Mouse (Mus musculus) myocyte (in vitro differentiated cells): ENCODE results near the gene Tnfrsf14. TPM values are rescaled to one million over a fixed set of nuclear protein-coding genes. Genes with fewer than 3 reads are reported as not detected.

Experiments
- H3K27me3 ChIP-seq: one replicate; pipeline ENCODE4 v1.6.1; 2011; ENCODE audit not compliant: control insufficient read depth, insufficient read depth, insufficient read length
- H3K36me3 ChIP-seq: one replicate; pipeline ENCODE4 v1.6.1; 2011; ENCODE audit not compliant: control insufficient read depth, insufficient read depth
- H3K4me2 ChIP-seq: one replicate; pipeline ENCODE4 v1.6.1; 2011; ENCODE audit warnings: low read depth, control low read depth
- H3K4me3 ChIP-seq: one replicate; pipeline ENCODE4 v1.5.1; 2011; ENCODE audit warnings: mild to moderate bottlenecking, control low read depth, moderate library complexity
- H3K79me2 ChIP-seq: one replicate; pipeline ENCODE4 v1.6.1; 2011; ENCODE audit not compliant: control insufficient read depth, insufficient read depth
- H3ac ChIP-seq: one replicate; pipeline ENCODE4 v1.6.1; 2011; ENCODE audit not compliant: control insufficient read depth, insufficient read length
- CEBPB ChIP-seq: IDR thresholded peaks from 2 replicates; pipeline ENCODE4 v1.6.1; 2011; ENCODE audit warnings: mild to moderate bottlenecking, moderate library complexity; ENCODE audit not compliant: poor library complexity, insufficient read depth, severe bottlenecking
- E2F4 ChIP-seq: IDR thresholded peaks from one replicate; pipeline ENCODE4 v1.6.1; 2011; ENCODE audit warnings: mild to moderate bottlenecking, control low read depth, moderate library complexity; ENCODE audit not compliant: insufficient read depth
- MAX ChIP-seq: IDR thresholded peaks from one replicate; pipeline ENCODE4 v1.6.1; 2011; ENCODE audit warnings: low read depth, mild to moderate bottlenecking, control low read depth
- MYOD1 ChIP-seq, 3 experiments: IDR thresholded peaks; one replicate each; pipeline ENCODE4 v1.6.1; 2011; ENCODE audit warnings: control low read depth in 2 of 3, low read depth in 2 of 3, mild to moderate bottlenecking in 2 of 3, moderate library complexity in 1 of 3; ENCODE audit not compliant: insufficient read length in 2 of 3, control insufficient read depth in 1 of 3
- MYOG ChIP-seq, 3 experiments: IDR thresholded peaks; one replicate each; pipeline ENCODE4 v1.6.1; 2011; ENCODE audit warnings: control low read depth in 2 of 3, low read depth in 2 of 3, mild to moderate bottlenecking in 2 of 3; ENCODE audit not compliant: insufficient read length in 2 of 3, control insufficient read depth in 1 of 3, insufficient read depth in 1 of 3
- POLR2A ChIP-seq: IDR thresholded peaks from one replicate; pipeline ENCODE4 v1.6.1; 2011; ENCODE audit warnings: low read depth, mild to moderate bottlenecking, control low read depth, moderate library complexity; ENCODE audit not compliant: insufficient read length
- POLR2AphosphoS2 ChIP-seq: IDR thresholded peaks from one replicate; pipeline ENCODE4 v1.6.1; 2011; ENCODE audit warnings: low read depth, control low read depth; ENCODE audit not compliant: insufficient read length
- REST ChIP-seq: IDR thresholded peaks from one replicate; pipeline ENCODE4 v1.6.1; 2011; ENCODE audit warnings: mild to moderate bottlenecking, control low read depth, moderate library complexity; ENCODE audit not compliant: insufficient read depth, insufficient read length
- SRF ChIP-seq: IDR thresholded peaks from one replicate; pipeline ENCODE4 v1.6.1; 2011; ENCODE audit warnings: low read depth; ENCODE audit not compliant: control insufficient read depth, insufficient read length
- TCF12 ChIP-seq: IDR thresholded peaks from one replicate; pipeline ENCODE4 v1.6.1; 2011; ENCODE audit warnings: mild to moderate bottlenecking, control low read depth; ENCODE audit not compliant: poor library complexity, insufficient read depth, severe bottlenecking
- TCF3 ChIP-seq: IDR thresholded peaks from one replicate; pipeline ENCODE4 v1.6.1; 2011; ENCODE audit warnings: low read depth, control low read depth; ENCODE audit not compliant: insufficient read length
- USF1 ChIP-seq: IDR thresholded peaks from one replicate; pipeline ENCODE4 v1.6.1; 2011; ENCODE audit warnings: low read depth, mild to moderate bottlenecking, control low read depth, moderate library complexity
- polyA plus RNA-seq: library from polyadenylated mRNA; unstranded; fragments of >200 nt; fragmentation: generic; extraction: Trizol; gene quantifications from one replicate; pipeline ENCODE4 v1.2.1, GENCODE M21; 2012; ENCODE audit warnings: missing spikeins

Tnfrsf14 gene
- polyA plus RNA-seq, 1 experiment = 0.43 TPM

- H3K27me3 ChIP-seq = peaks cover 41% of the 10 kb centered on the region
- H3ac ChIP-seq = no peak overlapping the region
- no peak overlapping the region for H3K4me3 ChIP-seq
- TF ChIP-seq MAX (no peak), MYOD1 (IDR thresholded peaks at IDR 0.05; ENCODE audit: control insufficient read depth in 1 of 3, insufficient read length in 2 of 3, low read depth in 2 of 3) (no peak), CEBPB (no peak), USF1 (no peak), REST (no peak), E2F4 (no peak), MYOG (IDR thresholded peaks at IDR 0.05; ENCODE audit: control insufficient read depth in 1 of 3, insufficient read depth in 1 of 3, insufficient read length in 2 of 3, low read depth in 2 of 3) (no peak), POLR2AphosphoS2 (no peak), POLR2A (no peak), TCF12 (no peak), SRF (no peak), TCF3 (no peak)
- H3K79me2 ChIP-seq = no peaks in the 10 kb centered on the region
- H3K36me3 ChIP-seq = no peaks in the 10 kb centered on the region
- H3K4me2 ChIP-seq = no peak overlapping the region
Measured at GRCm38 (mm10) chr4:154935788-154936187, 7.4 kb upstream of the Tnfrsf14 start.

DNA sequence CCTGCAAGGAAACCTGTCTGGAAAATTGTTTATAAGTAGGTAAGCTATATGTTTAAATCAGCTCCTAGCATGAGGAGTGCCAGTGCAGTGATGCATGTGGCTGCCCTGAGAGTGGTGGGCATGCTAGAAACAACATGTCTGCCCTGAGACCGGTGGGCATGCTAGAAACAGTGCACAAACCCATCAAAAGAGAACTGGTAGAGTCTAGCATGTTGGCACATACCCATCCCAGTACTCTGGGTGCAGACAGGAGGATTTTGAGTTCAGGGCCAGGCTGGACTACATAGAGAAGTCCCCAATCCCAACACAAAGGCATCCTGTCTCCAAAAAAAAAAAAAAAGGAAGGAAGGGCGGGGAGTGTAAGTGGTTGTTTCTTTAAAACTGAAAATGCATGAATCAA is 6.4 kb upstream of the Tnfrsf14 start:
- H3K4me3 ChIP-seq = no peak overlapping the region
- no peak overlapping the region for H3K4me2 ChIP-seq
- H3ac ChIP-seq = no peak overlapping the region
- H3K27me3 ChIP-seq = peaks cover 38% of the 10 kb centered on the region
- no peaks in the 10 kb centered on the region for H3K36me3 ChIP-seq
- TF ChIP-seq TCF12 (no peak), MYOD1 (IDR thresholded peaks at IDR 0.05; ENCODE audit: control insufficient read depth in 1 of 3, insufficient read length in 2 of 3, low read depth in 2 of 3) (no peak), SRF (no peak), TCF3 (no peak), POLR2A (no peak), USF1 (no peak), MAX (no peak), POLR2AphosphoS2 (no peak), MYOG (IDR thresholded peaks at IDR 0.05; ENCODE audit: control insufficient read depth in 1 of 3, insufficient read depth in 1 of 3, insufficient read length in 2 of 3, low read depth in 2 of 3) (no peak), E2F4 (no peak), REST (no peak), CEBPB (no peak)
- H3K79me2 ChIP-seq = no peaks in the 10 kb centered on the region

DNA sequence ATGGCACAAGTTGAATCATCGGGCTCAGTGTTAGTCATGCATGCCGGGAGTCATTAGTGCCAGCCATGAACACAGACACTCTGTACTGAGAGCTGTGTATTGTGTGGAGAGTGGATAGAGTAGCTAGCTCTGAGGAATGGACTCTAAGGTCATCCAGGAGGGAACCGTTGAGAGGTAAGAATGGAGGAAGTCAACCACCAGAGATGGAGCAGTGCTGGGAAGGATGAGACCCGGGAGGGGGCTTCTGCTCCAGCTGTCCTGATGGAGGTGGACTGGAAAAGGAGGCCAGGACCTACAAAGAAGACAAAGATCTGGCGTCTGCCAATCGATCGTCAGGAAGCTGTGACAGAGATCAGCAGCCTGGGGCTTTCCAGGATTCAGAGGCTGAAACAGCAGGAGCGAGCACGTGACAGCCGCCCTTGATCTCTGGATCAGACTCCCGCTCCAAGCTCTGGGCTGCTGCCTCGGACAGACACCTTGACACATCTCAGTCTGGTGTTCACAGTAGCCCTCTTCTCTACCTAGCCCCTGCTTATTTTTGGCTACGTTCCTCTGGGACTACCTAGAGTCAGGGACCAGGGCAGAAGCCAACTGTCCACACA is 5.0 kb upstream of the Tnfrsf14 start:
- Histone ChIP-seq H3ac (no peak overlapping the region), H3K4me2 (no peak overlapping the region), H3K27me3 (peaks cover 40% of the 10 kb centered on the region), H3K4me3 (no peak overlapping the region), H3K79me2 (no peaks in the 10 kb centered on the region), H3K36me3 (no peaks in the 10 kb centered on the region)
- TF ChIP-seq TCF12 = no peak
- TF ChIP-seq MYOG (IDR thresholded peaks at IDR 0.05; ENCODE audit: control insufficient read depth in 1 of 3, insufficient read depth in 1 of 3, insufficient read length in 2 of 3, low read depth in 2 of 3) = no peak
- TF ChIP-seq REST = no peak
- no peak for TF ChIP-seq POLR2AphosphoS2
- TF ChIP-seq MAX = no peak
- TF ChIP-seq TCF3 = no peak
- no peak for TF ChIP-seq CEBPB
- TF ChIP-seq USF1 = no peak
- no peak for TF ChIP-seq E2F4
- TF ChIP-seq MYOD1 (IDR thresholded peaks at IDR 0.05; ENCODE audit: control insufficient read depth in 1 of 3, insufficient read length in 2 of 3, low read depth in 2 of 3) = no peak
- no peak for TF ChIP-seq SRF
- no peak for TF ChIP-seq POLR2A

DNA sequence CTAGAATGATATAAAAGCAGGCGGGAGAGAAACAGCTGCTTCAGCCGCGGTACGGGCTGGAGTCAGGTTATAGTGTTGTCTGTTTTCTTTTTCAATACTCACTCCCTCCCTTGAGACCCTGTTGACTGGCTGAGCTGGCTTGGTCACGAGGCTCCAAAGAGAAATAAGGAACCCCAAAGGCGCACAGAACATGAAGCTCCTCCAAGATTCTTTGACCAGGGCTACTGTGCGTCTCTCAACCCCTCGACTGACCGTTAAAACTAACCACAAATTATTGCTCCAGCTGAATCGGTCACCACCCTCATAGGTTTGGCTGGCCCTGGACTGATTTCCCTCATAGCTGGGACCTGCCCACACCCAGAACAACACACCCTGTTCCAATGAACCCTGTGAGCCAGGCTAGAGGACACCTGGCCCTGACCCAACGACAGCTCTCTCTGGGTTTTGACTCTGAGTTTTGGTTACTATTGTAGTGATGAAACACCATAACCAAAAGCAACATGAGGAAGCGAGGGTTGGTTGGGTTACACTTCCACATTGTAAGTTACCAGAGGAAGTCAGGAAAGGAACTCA is 811 bp upstream of the Tnfrsf14 start:
- no peaks in the 10 kb centered on the region for H3K79me2 ChIP-seq
- TF ChIP-seq TCF3 (no peak), REST (no peak)
- peak overlapping the region; percentile 34 for H3K4me2 ChIP-seq
- H3ac ChIP-seq = no peak overlapping the region
- H3K27me3 ChIP-seq = peaks cover 21% of the 10 kb centered on the region
- H3K36me3 ChIP-seq = no peaks in the 10 kb centered on the region
- H3K4me3 ChIP-seq = no peak overlapping the region

DNA sequence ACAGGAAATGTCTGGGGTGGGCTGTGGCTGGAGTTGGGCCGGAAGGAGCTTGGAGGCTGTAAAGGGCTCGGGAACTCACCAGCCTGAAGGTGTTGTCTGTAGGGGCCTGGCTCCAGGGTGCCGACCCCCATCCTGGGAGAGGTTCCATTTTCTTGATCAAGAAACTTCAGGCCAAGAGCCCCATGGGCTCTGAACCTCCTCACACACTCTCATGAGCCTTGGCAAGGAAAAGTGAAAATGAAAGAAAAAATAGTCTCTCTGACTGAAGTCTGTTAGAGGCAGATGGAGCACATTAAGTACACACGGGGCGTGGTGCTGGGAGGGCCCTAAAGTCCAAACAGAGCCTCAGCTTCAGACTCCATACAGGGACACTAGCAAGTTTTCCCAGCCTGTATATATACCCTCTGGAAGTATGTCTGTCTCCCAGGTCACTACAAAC is 445 bp downstream of the Tnfrsf14 start:
- Histone ChIP-seq H3K36me3 (no peaks in the 10 kb centered on the region), H3ac (no peak overlapping the region), H3K4me2 (peak overlapping the region; percentile 71)

More for the DNA sequence above, 445 bp downstream of the Tnfrsf14 start:
- peaks cover 13% of the 10 kb centered on the region for H3K27me3 ChIP-seq
- no peak overlapping the region for H3K4me3 ChIP-seq
- H3K79me2 ChIP-seq = no peaks in the 10 kb centered on the region
- TF ChIP-seq POLR2A (no peak), MAX (no peak), TCF12 (no peak), CEBPB (no peak), E2F4 (no peak), MYOD1 (IDR thresholded peaks at IDR 0.05; ENCODE audit: control insufficient read depth in 1 of 3, insufficient read length in 2 of 3, low read depth in 2 of 3) (no peak), POLR2AphosphoS2 (no peak), SRF (no peak), USF1 (no peak), MYOG (IDR thresholded peaks at IDR 0.05; ENCODE audit: control insufficient read depth in 1 of 3, insufficient read depth in 1 of 3, insufficient read length in 2 of 3, low read depth in 2 of 3) (no peak)
